Mouse (Mus musculus): ENCODE results near the gene Rho. TPM values are rescaled to one million over a fixed set of nuclear protein-coding genes. Genes with fewer than 3 reads are reported as not detected.
A peak's percentile ranks its signal among the peaks of the same experiment; 100 is the strongest.

The Rho gene
- total RNA-seq, 2 experiments from 2014 or later = 0.49 to 1.1 TPM

DNA sequence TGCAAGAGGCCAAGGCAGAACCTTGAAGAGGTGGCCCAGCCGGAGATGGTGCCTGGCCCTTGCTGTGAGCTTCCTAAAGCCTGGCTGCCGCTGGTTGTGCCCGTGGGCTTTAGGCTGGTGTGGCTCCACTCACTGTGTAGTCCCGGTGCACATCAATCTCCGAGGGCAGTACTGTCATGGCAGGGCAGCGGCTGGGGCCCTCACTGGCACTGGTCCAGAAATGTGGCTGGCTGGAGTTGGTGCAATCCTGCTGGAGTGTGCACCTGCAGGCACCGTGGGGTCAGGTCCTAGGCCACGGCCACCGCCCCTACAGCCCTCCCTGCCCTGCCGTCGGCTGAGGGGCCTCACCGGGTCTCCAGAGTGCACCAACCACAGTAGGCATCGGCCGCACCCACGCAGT is 46.3 kb downstream of the Rho start:
- no peak overlapping the region for H3K4me3 ChIP-seq
- DNase-seq (ENCODE audit: low spot score in 2 of 2) = no peak
- no peak for TF ChIP-seq CTCF (conservative IDR thresholded peaks at IDR 0.05)

GRCm38 (mm10) chr6:115978596-115978995 is 47.0 kb downstream of the Rho start:
- Histone ChIP-seq H3K4me3 (no peak overlapping the region), H3K27ac (no peak overlapping the region)
- TF ChIP-seq CTCF (conservative IDR thresholded peaks at IDR 0.05) = peak; percentile 60
- no peak for DNase-seq (ENCODE audit: low spot score in 2 of 2)

More for the DNA sequence above, 46.3 kb downstream of the Rho start:
- no peak overlapping the region for H3K27ac ChIP-seq

- Histone ChIP-seq H3K4me3 (no peak overlapping the region), H3K27ac (no peak overlapping the region)
- TF ChIP-seq CTCF (conservative IDR thresholded peaks at IDR 0.05) = no peak
- DNase-seq (ENCODE audit: low spot score in 2 of 2) = no peak
Measured at GRCm38 (mm10) chr6:115982889-115983288, 51.3 kb downstream of the Rho start.

DNA sequence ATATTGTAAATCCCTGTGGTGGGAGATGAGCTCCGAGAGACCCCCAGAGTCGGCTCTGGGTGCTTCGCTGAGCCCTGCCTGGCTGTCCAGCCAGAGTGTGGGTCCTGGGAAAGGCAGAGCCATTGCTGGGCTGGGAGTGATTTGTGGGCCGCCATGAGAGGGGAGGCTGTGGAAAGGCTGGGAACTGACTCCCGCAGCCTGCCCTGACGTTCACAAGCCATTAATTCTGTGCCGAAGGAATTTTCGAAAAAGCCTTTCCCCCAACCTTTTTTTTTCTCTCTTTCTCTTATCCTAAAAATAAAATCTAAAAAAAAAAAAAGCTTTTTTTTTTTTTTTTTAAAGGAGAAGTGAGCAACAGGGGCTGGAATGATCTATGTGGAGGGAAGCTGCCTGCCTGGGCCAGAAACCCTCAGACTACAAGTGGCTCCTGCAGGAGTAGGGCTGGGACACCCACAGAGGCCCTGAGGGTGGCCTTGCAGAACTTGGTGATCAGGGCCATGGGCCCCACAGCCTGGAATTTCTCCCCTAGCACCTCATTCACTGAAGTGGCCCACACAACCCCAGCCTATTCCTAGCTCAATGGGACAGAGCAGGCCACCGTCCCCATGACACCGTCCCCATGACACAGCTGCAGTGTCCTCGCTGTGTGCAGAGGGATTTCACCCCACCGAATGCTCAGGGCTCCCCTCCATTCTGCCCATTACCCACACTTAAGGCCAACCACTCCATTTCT is 51.9 kb downstream of the Rho start:
- Histone ChIP-seq H3K4me3 (no peak overlapping the region), H3K27ac (no peak overlapping the region)
- DNase-seq (ENCODE audit: low spot score in 2 of 2) = no peak
- no peak for TF ChIP-seq CTCF (conservative IDR thresholded peaks at IDR 0.05)

DNA sequence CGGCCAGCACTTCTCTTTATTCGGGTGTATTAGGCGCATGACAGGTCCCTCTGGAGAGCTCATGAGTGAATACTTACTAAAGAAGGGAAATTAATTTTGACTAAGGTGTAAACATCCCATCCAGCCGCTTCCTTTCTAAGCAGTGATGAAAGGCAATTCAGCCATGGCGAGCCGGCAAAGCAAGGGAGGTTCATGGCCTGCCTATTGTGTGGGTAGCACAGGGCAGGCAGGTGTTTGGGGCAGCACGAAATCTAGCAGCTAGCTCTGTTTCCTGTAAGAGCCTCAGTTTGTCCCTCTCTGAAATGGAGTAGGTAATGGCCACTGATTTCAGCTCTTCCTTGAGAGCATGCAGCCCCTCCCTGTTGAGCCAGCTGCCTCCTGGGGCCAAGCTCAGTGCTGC is 53.0 kb downstream of the Rho start:
- TF ChIP-seq CTCF (conservative IDR thresholded peaks at IDR 0.05) = no peak
- no peak overlapping the region for H3K4me3 ChIP-seq
- no peak overlapping the region for H3K27ac ChIP-seq
- no peak for DNase-seq (ENCODE audit: low spot score in 2 of 2)

- DNase-seq (ENCODE audit: low spot score in 2 of 2) = no peak
- Histone ChIP-seq H3K27ac (no peak overlapping the region), H3K4me3 (no peak overlapping the region)
- TF ChIP-seq CTCF (conservative IDR thresholded peaks at IDR 0.05) = no peak
Measured at GRCm38 (mm10) chr6:115985622-115986021, 54.1 kb downstream of the Rho start.

DNA sequence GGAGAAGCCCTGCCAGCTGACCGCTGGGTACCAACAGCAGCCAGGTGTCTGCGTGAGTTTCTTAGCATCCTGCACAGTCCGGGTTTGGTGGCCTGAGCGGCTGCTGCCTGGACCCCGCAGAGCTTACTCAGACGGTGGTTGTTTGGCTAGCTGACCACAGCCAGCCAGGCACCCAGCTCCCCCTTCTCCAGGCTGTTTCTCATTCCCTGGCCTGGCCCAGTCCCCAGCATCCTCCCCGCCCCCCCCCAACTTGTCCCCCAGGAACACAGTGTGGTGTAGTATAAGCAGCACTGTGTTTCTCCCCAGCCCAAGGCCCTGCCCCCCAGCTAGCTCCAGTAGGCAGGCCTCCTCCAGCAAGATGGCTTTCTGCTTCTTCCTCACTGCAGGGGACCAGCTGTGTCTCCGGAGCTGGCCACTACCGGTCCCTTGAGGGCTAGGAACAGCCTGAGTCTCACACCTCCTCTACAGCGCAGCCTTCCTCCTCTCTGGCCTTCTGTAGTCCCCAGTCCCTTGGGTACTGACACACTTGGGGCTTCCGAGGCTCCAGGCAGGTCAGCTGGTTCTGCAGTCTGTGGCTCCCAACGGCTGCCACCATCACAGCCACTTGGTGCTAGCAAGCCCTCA is 55.0 kb downstream of the Rho start:
- Histone ChIP-seq H3K27ac (0 out of 2 replicates have a peak overlapping the region, but pooled peaks have one; percentile 14), H3K4me3 (no peak overlapping the region)
- DNase-seq (ENCODE audit: low spot score in 2 of 2) = no peak
- TF ChIP-seq CTCF (conservative IDR thresholded peaks at IDR 0.05) = no peak

DNA sequence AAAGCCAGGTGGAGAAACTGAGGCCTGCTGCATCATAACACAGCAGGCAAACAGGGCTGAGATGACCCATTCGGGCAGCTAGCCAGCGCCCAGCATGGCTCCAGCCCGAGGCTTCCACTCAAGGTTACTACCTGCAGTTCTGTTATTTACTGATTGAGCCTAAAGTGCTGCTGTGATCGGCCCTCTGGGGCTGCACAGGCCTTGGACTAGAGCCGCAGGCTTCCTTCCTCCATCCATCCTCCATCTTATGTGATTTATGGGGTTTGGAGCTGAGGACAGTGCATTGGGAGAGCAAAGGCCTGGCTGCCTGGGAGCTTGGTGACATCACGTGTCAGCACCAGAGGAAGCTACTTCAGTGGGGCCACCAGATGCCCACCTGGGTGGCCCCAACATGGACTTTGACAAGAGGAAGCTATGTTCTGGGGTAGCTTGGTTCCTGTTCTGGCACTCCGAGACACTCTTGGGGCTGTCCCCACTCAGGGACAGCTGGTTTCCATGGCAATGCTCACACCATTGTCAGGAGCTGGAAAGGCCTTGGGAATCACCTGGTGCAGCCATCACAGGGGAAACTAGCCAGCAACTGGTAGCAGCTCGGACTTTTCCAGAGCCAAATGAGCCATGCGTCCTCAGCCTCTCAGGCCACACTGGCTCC is 55.7 kb downstream of the Rho start:
- DNase-seq (ENCODE audit: low spot score in 2 of 2) = no peak
- no peak for TF ChIP-seq CTCF (conservative IDR thresholded peaks at IDR 0.05)
- H3K4me3 ChIP-seq = no peak overlapping the region
- 0 out of 2 replicates have a peak overlapping the region, but pooled peaks have one; percentile 5 for H3K27ac ChIP-seq

DNA sequence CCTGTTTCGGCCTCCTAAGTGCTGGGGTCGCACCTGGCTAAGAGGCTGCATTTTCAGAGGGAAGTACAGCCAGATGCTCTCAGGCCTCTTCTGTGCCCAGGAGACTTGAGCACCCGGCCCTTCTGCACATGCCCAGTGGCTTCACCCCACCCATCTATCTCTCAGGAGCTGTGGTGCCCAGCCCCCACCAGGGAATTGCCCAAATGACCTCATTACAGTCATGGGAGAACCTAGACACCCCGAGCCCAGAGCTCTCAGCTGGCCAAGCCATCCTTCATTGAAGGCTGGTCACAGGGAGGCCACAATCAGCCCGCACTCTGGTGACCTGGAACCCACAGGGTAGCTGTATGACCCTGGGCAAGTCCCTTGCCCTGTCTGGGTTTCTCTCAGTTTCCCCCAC is 57.5 kb downstream of the Rho start:
- Histone ChIP-seq H3K27ac (0 out of 2 replicates have a peak overlapping the region, but pooled peaks have one; percentile 8), H3K4me3 (no peak overlapping the region)
- no peak for DNase-seq (ENCODE audit: low spot score in 2 of 2)
- no peak for TF ChIP-seq CTCF (conservative IDR thresholded peaks at IDR 0.05)

GRCm38 (mm10) chr6:115989607-115990006 is 58.1 kb downstream of the Rho start:
- peak in 1 of 2 experiments; percentile 39 for DNase-seq (ENCODE audit: low spot score in 2 of 2)
- peak overlapping the region; percentile 8; the same call in 1 of the 2 replicates for H3K27ac ChIP-seq
- H3K4me3 ChIP-seq = no peak overlapping the region
- TF ChIP-seq CTCF (conservative IDR thresholded peaks at IDR 0.05) = no peak

Other genes starting within 250 kb of the Rho start
- gene Tmem40, start 169.3 kb upstream of the Rho start, total RNA-seq (2021) = under 1 TPM; 0.42 to 0.44 TPM
- gene Cand2, start 157.2 kb upstream of the Rho start, total RNA-seq (2021) = 1 to 10 TPM; 3.2 to 4.0 TPM
- gene Rpl32, start 123.0 kb upstream of the Rho start, total RNA-seq (2021) = 100 to 1,000 TPM; 488 to 493 TPM
- 1 to 10 TPM; 3.9 to 4.5 TPM for gene Efcab12, start 93.3 kb upstream of the Rho start, total RNA-seq (2021)
- gene Mbd4, start 78.4 kb upstream of the Rho start, total RNA-seq (2021) = 1 to 10 TPM; 6.3 to 6.8 TPM
- 10 to 100 TPM; 30.3 TPM for gene Ift122, start 78.3 kb upstream of the Rho start, total RNA-seq (2021)
- not detected for gene H1foo, start 13.2 kb downstream of the Rho start, total RNA-seq (2021)
- 10 to 100 TPM; 16.6 to 24.4 TPM for gene Plxnd1, start 63.3 kb downstream of the Rho start, total RNA-seq (2021)

Data from layer of hippocampus, adult 2 months (tissue).